Mouse (Mus musculus): Measurements from ENCODE around the gene Hist1h4i.

GRCm38 (mm10) chr13:22053754-22054153 is 12.6 kb upstream of the Hist1h4i start:
- TF ChIP-seq CTCF (IDR thresholded peaks at IDR 0.05; ENCODE audit: low read depth) (no peak), EP300 (IDR thresholded peaks at IDR 0.05; ENCODE audit: low read depth) (no peak)

Measured in liver, embryonic 14.5 days (tissue).